Mouse (Mus musculus): ENCODE measurements around the gene Svs2.
"Not testable (repeated sequence)": the region's sequence is repeated elsewhere in the genome, so short reads cannot be mapped to it uniquely, and the experiment has no call there.

Svs2 gene

DNA sequence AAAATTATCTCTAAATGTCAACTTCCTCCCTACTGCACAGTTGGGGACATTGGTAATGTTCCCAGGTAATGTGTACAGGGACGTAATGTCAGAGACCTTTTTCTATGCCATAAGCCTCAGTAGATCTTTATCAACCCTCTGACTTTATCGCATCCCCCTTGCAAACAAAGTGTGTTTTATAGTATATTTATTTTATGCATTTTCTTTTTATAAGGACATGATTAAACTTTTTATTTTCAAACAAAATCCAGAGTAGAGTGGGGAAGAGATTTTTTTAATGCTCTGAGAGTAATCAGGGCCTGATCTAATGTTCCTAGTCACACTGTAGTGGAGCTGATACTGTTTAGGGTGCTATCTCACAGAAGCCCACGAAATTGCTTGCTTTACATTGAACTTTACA, at the start of gene Svs2:
Gene Svs2 (minus strand): TSS at position 101 of the 400 bp plus-strand sequence.
- no peak for DNase-seq (ENCODE audit: low spot score)

- no peak for DNase-seq (ENCODE audit: low spot score)
These were observed 40.1 kb upstream of the Svs2 start, which contains the start of gene Svs4 for GRCm38 (mm10) chr2:164278359-164278758. Svs4 (minus strand) TSS chr2:164278459.

GRCm38 (mm10) chr2:164256540-164256939, 18.3 kb upstream of the Svs2 start, which contains the start of gene Svs3b:
Svs3b (minus strand) TSS chr2:164256640.
- DNase-seq (ENCODE audit: low spot score), result not testable (repeated sequence)

GRCm38 (mm10) chr2:164232671-164233070, 5.6 kb downstream of the Svs2 start:
- DNase-seq (ENCODE audit: low spot score), result no peak

GRCm38 (mm10) chr2:164228361-164229070, 9.8 kb downstream of the Svs2 start:
- no peak for DNase-seq (ENCODE audit: low spot score)

DNA sequence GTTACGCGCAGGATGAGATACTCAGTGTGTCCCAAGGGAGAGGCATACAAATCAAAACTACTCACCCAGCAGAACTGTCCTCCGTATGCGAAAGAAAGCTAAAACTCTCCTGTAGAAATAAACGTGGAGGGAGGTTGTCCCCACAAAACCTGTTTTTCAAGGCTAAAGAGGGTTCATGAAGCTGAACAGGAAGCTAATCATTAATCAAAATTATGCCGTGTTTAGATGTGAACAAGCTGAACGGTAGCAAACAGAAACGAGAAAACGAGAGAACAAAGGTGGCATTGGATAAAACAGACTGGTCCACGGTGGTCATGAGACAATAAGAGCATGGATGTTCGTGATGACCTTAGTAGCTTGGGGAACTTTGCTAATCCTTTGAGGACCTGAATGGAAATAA, 16.7 kb downstream of the Svs2 start, which contains the start of gene Wfdc15b:
Gene Wfdc15b (minus strand): TSS at position 139 of the 400 bp plus-strand sequence.
- no peak for DNase-seq (ENCODE audit: low spot score)

GRCm38 (mm10) chr2:164219295-164219694, 19.0 kb downstream of the Svs2 start:
- no peak for DNase-seq (ENCODE audit: low spot score)

DNA sequence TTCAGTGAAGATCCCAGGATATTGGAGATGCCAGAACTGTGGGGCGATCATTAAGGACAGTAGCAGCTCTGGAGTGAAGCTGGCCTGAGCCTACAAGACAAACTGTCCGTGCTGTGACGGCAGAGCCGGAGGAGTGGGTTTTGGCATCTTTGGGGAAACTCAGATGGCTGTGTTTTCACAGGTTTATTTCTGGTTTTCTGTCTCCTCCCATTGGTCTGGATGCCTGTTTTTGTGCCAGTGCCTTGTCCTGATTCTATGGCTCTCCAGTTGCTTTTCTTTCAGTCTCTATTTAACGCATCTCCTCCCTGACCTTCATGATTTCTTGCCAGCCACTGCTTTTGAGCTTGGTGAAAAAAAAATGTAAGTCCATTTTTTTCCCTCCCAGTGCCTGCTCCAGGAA, 25.6 kb downstream of the Svs2 start:
- DNase-seq (ENCODE audit: low spot score), result no peak

DNA sequence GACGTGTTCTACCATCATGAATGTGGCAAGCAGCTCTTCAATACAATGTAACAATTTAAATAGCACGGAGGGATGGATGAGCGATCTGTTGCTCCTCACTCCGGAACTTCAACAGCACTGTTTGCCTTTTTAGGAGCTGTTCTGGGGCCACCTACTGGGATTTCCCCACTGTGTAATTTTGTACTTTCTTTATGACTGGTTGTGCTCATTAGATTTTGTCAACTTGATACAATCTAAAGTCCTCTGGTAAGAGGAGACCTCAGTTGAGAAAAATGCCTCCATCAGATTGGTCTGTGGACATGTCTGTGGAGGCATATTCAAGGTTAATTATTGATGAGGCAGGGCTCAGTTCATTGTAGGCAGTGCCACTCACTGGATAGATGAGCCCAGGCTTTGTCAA, 27.4 kb downstream of the Svs2 start:
- no peak for DNase-seq (ENCODE audit: low spot score)

DNA sequence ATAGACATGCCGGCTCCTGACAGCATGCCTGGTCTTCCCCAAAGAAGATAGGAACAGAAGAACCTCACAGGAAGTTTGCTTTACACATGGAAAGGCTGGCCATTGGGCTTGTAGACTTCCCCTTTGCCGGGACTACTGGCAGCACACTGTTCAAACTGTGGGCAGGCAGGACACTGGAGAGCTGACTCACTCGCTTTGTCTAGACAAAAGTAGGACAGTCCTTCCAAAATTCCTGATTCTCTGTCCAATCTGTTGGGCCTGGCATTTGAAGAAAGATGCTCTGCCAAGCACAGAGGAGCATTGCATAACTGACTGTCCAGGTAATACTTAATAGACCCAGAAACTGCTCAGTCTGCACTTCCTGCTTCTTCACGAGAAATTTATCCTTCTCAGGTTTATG, 31.6 kb downstream of the Svs2 start:
- DNase-seq (ENCODE audit: low spot score), result no peak

DNA sequence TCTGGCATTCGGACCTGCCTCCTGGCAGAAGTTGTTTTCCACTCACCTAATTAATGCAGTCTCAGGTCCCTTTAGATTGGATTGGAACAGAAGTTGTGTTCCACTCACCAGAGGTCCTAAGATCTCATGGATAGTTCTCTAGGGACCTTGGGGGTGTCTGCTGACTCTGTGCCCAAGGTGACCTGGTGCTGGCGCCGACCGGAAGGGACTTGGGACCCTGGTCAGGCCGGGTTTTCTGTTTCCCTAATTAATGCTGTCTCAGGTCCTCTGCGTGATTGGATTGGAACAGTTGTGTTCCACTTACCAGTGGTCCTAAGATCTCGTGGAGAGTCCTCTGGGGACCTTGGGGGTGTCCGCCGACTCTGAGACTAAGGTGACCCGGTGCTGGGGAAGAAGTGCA, 32.3 kb downstream of the Svs2 start:
- DNase-seq (ENCODE audit: low spot score), result not testable (repeated sequence)

DNA sequence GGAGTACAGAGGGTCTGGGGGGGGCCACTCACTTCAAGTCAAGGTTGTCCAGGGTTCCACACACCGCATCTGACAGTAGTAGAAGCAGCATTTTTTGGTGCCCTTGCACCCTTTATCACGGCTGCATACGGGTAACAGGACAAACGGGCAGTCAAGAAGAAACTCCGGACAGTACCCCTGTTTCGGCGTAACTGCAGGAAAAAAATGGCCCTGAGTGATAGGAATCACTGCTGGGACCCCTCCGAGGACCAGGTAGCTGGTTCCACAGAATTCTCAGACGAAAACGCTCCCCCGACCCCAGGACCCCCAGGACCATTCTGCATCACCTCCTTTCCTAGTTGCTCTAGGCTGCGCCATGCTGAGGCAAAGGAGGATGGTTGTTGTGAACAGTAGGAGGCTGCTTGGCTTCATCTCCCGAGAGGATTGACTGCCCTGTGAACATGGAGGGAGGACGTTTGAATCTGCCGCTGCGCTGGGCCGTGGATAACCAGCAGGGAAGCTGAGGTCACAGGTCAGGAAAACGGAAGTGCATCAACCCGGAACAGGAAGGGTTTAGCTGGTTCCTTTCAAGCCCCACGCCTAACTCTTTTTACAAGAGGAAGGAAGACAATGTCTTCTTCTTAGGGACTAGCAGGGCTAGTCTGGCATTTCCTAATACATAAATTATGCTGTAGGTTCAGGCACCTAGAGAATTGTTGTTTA, 38.5 kb downstream of the Svs2 start, which contains the start of gene Wfdc15a:
Gene Wfdc15a (minus strand): TSS at position 505 of the 702 bp plus-strand sequence.
- DNase-seq (ENCODE audit: low spot score), result no peak

- no peak for DNase-seq (ENCODE audit: low spot score)
These were observed 41.6 kb downstream of the Svs2 start for GRCm38 (mm10) chr2:164196700-164196990.

DNA sequence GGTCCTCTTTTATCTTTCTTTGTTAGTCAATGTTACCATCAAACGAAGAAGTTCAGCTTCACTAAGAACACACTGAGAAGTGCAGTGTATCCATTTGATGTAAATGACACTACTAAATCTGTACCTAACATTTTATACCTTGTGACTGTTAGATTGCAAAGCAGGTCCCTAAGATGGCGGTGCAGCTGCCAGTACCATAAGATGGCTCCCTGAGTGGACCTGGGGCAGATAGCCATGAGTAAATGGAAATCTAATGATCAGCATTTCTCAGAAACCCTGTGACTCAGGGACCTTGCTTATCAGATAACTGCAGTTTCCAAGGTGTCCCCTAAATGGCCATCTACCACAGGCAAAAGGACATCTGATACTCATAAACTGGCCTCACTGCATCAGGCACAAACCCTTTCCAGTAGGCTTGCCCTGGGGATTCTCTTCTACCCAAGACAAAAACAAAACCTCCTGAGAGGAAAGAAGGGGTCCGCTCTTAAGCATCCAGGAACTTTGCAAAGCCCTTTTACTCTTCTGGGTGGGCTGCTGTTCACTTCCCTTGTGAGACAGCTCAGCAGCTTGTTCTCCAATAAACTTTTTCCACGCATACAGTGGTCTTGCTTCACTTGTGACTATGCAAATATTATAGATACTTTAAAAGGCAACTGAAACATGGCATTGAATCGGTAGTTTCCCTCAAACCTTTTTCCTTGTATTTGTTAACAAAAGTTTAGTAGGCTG, 42.1 kb downstream of the Svs2 start:
- no peak for DNase-seq (ENCODE audit: low spot score)

DNA sequence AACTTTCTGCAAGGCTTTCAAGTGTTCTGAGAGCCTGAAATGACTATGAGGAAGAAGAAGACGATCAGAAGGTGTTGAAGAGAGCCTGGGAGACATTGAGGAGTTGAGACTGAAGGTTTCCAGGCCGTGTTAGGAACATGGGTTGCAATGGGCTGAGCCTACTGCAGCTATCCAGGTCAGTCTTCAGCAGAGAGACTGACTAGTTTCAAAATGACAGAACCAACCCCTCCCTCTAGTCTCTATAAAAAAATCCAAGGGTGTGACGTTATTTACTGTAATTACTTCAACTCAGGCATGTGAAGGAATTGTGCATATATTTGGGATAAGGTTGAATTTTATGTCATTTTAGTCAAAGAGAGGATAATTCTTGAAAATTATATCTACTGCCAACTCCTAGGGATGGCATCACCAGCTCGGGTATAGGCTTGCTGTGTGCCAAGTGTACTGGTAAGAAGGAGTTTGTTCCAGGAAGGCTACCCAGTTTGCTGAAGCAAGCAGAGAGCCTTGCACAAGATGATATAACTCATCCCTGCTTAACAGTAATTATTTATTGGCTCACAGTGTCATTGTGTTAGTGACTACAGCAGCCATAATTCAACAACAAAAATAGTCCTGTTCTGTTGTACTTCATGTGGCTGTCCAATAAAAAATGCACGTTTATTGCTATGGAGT, 43.2 kb downstream of the Svs2 start:
- no peak for DNase-seq (ENCODE audit: low spot score)

- no peak for DNase-seq (ENCODE audit: low spot score)
These were observed 46.0 kb downstream of the Svs2 start for GRCm38 (mm10) chr2:164192279-164192678.

GRCm38 (mm10) chr2:164190576-164190975, 47.7 kb downstream of the Svs2 start, which contains the start of gene Wfdc12:
Wfdc12 (minus strand) TSS chr2:164190608.
- no peak for DNase-seq (ENCODE audit: low spot score)

- DNase-seq (ENCODE audit: low spot score), result no peak
These were observed 49.5 kb downstream of the Svs2 start for GRCm38 (mm10) chr2:164188722-164189121.
